Mouse (Mus musculus): ENCODE measurements at regions not wholly inside any gene's neighbourhood (a gene's known extent, or its start where the extent isn't known, plus 50 kb on each side); places are given as distances from the start of the nearest gene placed in this dataset.
A peak's percentile ranks its signal among the peaks of the same experiment; 100 is the strongest.

GRCm38 (mm10) chr5:51229806-51230205 is 337.7 kb downstream of the Ppargc1a start:
- WGBS, result 97% methylated on average over 2 of the region's 2 CpGs
- Histone ChIP-seq H3K4me1 (replicated peaks) (no peaks in the 10 kb centered on the region), H3K4me3 (no peak overlapping the region), H3K27ac (replicated peaks) (no peak overlapping the region), H3K27me3 (no peaks in the 10 kb centered on the region), H3K4me2 (no peak overlapping the region), H3K9ac (no peak overlapping the region), H3K9me3 (no peaks in the 10 kb centered on the region), H3K36me3 (no peaks in the 10 kb centered on the region)
- no peak for ATAC-seq (ENCODE audit: low FRiP score, low read depth)

- Histone ChIP-seq H3K4me1 (replicated peaks) (no peaks in the 10 kb centered on the region), H3K36me3 (no peaks in the 10 kb centered on the region), H3K4me3 (no peak overlapping the region), H3K9me3 (no peaks in the 10 kb centered on the region), H3K27ac (replicated peaks) (no peak overlapping the region), H3K27me3 (no peaks in the 10 kb centered on the region), H3K9ac (no peak overlapping the region), H3K4me2 (no peak overlapping the region)
- 67% methylated on average over 3 of the region's 3 CpGs for WGBS
- no peak for ATAC-seq (ENCODE audit: low FRiP score, low read depth)
These were observed 339.5 kb downstream of the Ppargc1a start for GRCm38 (mm10) chr5:51227996-51228395.

GRCm38 (mm10) chr5:51203266-51203665 is 364.3 kb downstream of the Ppargc1a start:
- no peak for ATAC-seq (ENCODE audit: low FRiP score, low read depth)
- Histone ChIP-seq H3K9me3 (no peaks in the 10 kb centered on the region), H3K4me3 (no peak overlapping the region), H3K4me1 (replicated peaks) (no peaks in the 10 kb centered on the region), H3K27me3 (no peaks in the 10 kb centered on the region), H3K27ac (replicated peaks) (no peak overlapping the region), H3K4me2 (no peak overlapping the region), H3K36me3 (no peaks in the 10 kb centered on the region), H3K9ac (no peak overlapping the region)
- WGBS, result 71% methylated on average over 1 of the region's 1 CpGs

- H3K36me3 ChIP-seq, result no peaks in the 10 kb centered on the region
- H3K4me2 ChIP-seq, result no peak overlapping the region
- H3K4me3 ChIP-seq, result no peak overlapping the region
- ATAC-seq (ENCODE audit: low FRiP score, low read depth), result no peak
- no peaks in the 10 kb centered on the region for H3K4me1 ChIP-seq (replicated peaks)
- H3K27ac ChIP-seq (replicated peaks), result no peak overlapping the region
- 68% methylated on average over 4 of the region's 4 CpGs for WGBS
- no peaks in the 10 kb centered on the region for H3K27me3 ChIP-seq
- no peaks in the 10 kb centered on the region for H3K9me3 ChIP-seq
- no peak overlapping the region for H3K9ac ChIP-seq
These were observed 364.9 kb downstream of the Ppargc1a start for GRCm38 (mm10) chr5:51202525-51203215.

- no peak overlapping the region for H3K27ac ChIP-seq (replicated peaks)
These were observed 370.9 kb downstream of the Ppargc1a start for GRCm38 (mm10) chr5:51196393-51197347.

GRCm38 (mm10) chr5:51190661-51191060 is 376.9 kb downstream of the Ppargc1a start:
- H3K4me3 ChIP-seq, result no peak overlapping the region
- H3K4me2 ChIP-seq, result no peak overlapping the region
- no peak overlapping the region for H3K27ac ChIP-seq (replicated peaks)
- no peaks in the 10 kb centered on the region for H3K27me3 ChIP-seq
- H3K9me3 ChIP-seq, result no peaks in the 10 kb centered on the region
- H3K36me3 ChIP-seq, result no peaks in the 10 kb centered on the region
- WGBS, result 87% methylated on average over 3 of the region's 3 CpGs
- H3K9ac ChIP-seq, result no peak overlapping the region
- no peak for ATAC-seq (ENCODE audit: low FRiP score, low read depth)
- no peaks in the 10 kb centered on the region for H3K4me1 ChIP-seq (replicated peaks)

More at GRCm38 (mm10) chr5:51196393-51197347, 370.9 kb downstream of the Ppargc1a start:
- 52% methylated on average over 4 of the region's 4 CpGs for WGBS
- Histone ChIP-seq H3K9ac (no peak overlapping the region), H3K36me3 (no peaks in the 10 kb centered on the region), H3K9me3 (no peaks in the 10 kb centered on the region), H3K27me3 (no peaks in the 10 kb centered on the region), H3K4me2 (no peak overlapping the region), H3K4me1 (replicated peaks) (no peaks in the 10 kb centered on the region), H3K4me3 (no peak overlapping the region)
- ATAC-seq (ENCODE audit: low FRiP score, low read depth), result peak; percentile 79; the same call in 1 of the 2 replicates

- H3K4me1 ChIP-seq (replicated peaks), result no peaks in the 10 kb centered on the region
- 55% methylated on average over 1 of the region's 1 CpGs for WGBS
These were observed 397.7 kb downstream of the Ppargc1a start for GRCm38 (mm10) chr5:51169828-51170227.

GRCm38 (mm10) chr5:51168206-51168605 is 399.3 kb downstream of the Ppargc1a start:
- Histone ChIP-seq H3K4me3 (no peak overlapping the region), H3K27ac (replicated peaks) (no peak overlapping the region), H3K36me3 (no peaks in the 10 kb centered on the region), H3K4me1 (replicated peaks) (no peaks in the 10 kb centered on the region), H3K4me2 (no peak overlapping the region), H3K27me3 (no peaks in the 10 kb centered on the region), H3K9ac (no peak overlapping the region), H3K9me3 (no peaks in the 10 kb centered on the region)
- ATAC-seq (ENCODE audit: low FRiP score, low read depth), result no peak
- WGBS, result 73% methylated on average over 6 of the region's 6 CpGs

More at GRCm38 (mm10) chr5:51169828-51170227, 397.7 kb downstream of the Ppargc1a start:
- Histone ChIP-seq H3K36me3 (no peaks in the 10 kb centered on the region), H3K9me3 (no peaks in the 10 kb centered on the region), H3K4me2 (no peak overlapping the region), H3K27ac (replicated peaks) (no peak overlapping the region), H3K4me3 (no peak overlapping the region), H3K9ac (no peak overlapping the region), H3K27me3 (no peaks in the 10 kb centered on the region)
- no peak for ATAC-seq (ENCODE audit: low FRiP score, low read depth)

GRCm38 (mm10) chr5:51156901-51157300 is 410.6 kb downstream of the Ppargc1a start:
- 66% methylated on average over 3 of the region's 3 CpGs for WGBS
- H3K4me1 ChIP-seq (replicated peaks), result no peaks in the 10 kb centered on the region
- no peak overlapping the region for H3K27ac ChIP-seq (replicated peaks)
- H3K36me3 ChIP-seq, result no peaks in the 10 kb centered on the region
- H3K4me3 ChIP-seq, result no peak overlapping the region
- H3K27me3 ChIP-seq, result no peaks in the 10 kb centered on the region
- ATAC-seq (ENCODE audit: low FRiP score, low read depth), result no peak
- H3K9ac ChIP-seq, result no peak overlapping the region
- no peaks in the 10 kb centered on the region for H3K9me3 ChIP-seq
- H3K4me2 ChIP-seq, result no peak overlapping the region

GRCm38 (mm10) chr5:51144842-51145241 is 422.7 kb downstream of the Ppargc1a start:
- no peak overlapping the region for H3K4me3 ChIP-seq
- H3K4me2 ChIP-seq, result no peak overlapping the region
- no peaks in the 10 kb centered on the region for H3K27me3 ChIP-seq
- H3K36me3 ChIP-seq, result no peaks in the 10 kb centered on the region
- H3K9me3 ChIP-seq, result no peaks in the 10 kb centered on the region
- no peak overlapping the region for H3K27ac ChIP-seq (replicated peaks)
- ATAC-seq (ENCODE audit: low FRiP score, low read depth), result no peak
- H3K9ac ChIP-seq, result no peak overlapping the region
- no peaks in the 10 kb centered on the region for H3K4me1 ChIP-seq (replicated peaks)
- WGBS, result 83% methylated on average over 4 of the region's 4 CpGs

- no peaks in the 10 kb centered on the region for H3K36me3 ChIP-seq
- no peak overlapping the region for H3K27ac ChIP-seq (replicated peaks)
- WGBS, result 83% methylated on average over 6 of the region's 6 CpGs
- no peak overlapping the region for H3K9ac ChIP-seq
- H3K4me1 ChIP-seq (replicated peaks), result no peaks in the 10 kb centered on the region
- H3K9me3 ChIP-seq, result no peaks in the 10 kb centered on the region
- H3K27me3 ChIP-seq, result no peaks in the 10 kb centered on the region
- no peak overlapping the region for H3K4me2 ChIP-seq
- no peak for ATAC-seq (ENCODE audit: low FRiP score, low read depth)
- H3K4me3 ChIP-seq, result no peak overlapping the region
These were observed 442.4 kb downstream of the Ppargc1a start for GRCm38 (mm10) chr5:51125091-51125490.

GRCm38 (mm10) chr5:51110006-51110405 is 457.5 kb downstream of the Ppargc1a start:
- ATAC-seq (ENCODE audit: low FRiP score, low read depth), result no peak
- Histone ChIP-seq H3K4me3 (no peak overlapping the region), H3K27ac (replicated peaks) (no peak overlapping the region), H3K9ac (no peak overlapping the region), H3K9me3 (no peaks in the 10 kb centered on the region), H3K36me3 (no peaks in the 10 kb centered on the region), H3K4me2 (no peak overlapping the region), H3K27me3 (no peaks in the 10 kb centered on the region), H3K4me1 (replicated peaks) (no peaks in the 10 kb centered on the region)
- 85% methylated on average over 4 of the region's 4 CpGs for WGBS

Measured in hindbrain, embryonic 15.5 days (tissue).